Mouse (Mus musculus) ovary, adult 10 weeks (tissue): Measurements from ENCODE around the gene Ifit1bl2. TPM values are rescaled to one million over a fixed set of nuclear protein-coding genes. Genes with fewer than 3 reads are reported as not detected.

Source experiments
- polyA plus RNA-seq: library from polyadenylated mRNA; stranded (reverse); fragments of 350-450 nt; fragmentation: Illumina TruSeq; extraction: RNeasy Lipid Tissue Mini Kit (QIAGEN cat#74804); gene quantifications from one replicate; pipeline ENCODE4 v1.2.3, GENCODE M21; 2014

Ifit1bl2 gene
- polyA plus RNA-seq: 12.5 TPM

DNA sequence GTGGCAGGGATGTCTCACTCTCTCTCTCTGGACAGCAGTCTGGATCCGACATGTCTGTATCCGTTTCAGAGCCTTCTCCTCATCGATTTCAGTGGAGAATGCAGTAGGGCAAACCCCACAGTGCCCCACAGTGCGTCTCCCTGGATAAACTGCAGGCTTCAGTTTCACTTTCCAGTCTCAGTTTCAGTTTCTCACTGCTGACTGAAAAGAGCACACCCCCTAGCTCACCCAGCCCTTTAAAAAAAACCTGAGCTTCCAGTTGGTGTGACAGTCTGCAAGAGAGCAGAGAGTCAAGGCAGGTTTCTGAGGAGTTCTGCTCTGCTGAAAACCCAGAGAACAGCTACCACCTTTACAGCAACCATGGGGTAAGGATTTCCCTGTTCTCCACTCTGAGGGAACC lies at the start of gene Ifit1bl2, which contains the start of gene Ifit1:
Gene Ifit1bl2 (minus strand): TSS at position 121 of the 400 bp plus-strand sequence.
Gene Ifit1 (plus strand): TSS at position 249 of the 400 bp plus-strand sequence.

DNA sequence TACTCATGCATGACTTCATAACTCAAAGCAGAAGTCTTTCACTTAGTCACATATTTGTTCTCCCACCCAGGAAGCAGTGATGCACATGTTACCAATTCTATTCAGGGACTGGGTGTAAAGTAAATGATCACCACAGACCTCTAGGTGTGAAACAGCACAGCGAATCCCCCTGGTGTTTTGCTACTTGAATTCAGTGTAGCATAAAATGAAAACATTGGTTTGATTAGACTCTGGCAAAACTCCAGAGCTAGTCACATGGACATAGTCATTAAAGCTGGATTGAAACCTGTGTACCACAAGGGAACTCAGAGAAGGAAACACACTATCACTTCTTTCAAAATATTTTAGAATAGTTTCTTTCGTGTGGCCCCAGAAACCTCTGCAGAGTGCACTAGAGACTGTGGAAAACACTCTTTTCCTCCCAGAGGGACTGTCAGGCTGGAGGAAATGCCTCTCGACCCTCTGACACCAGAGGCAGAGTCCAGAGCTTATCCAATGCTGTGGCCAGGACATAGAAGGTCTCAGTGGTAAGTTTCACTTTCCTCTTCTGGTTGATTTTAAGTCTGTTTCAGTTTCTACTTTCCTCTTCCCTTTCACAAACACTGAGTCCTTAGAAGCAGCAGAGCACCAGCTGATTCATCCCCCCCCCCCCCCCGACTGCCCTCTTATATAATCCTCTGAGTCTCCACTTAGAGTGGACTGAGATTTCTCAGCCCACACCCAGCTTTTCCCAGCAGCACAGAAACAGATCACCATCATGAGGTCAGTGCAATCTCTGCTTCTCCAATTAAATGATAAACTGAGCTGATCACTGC lies 33.1 kb downstream of the Ifit1bl2 start, which contains the start of gene Ifit3b:
Gene Ifit3b (plus strand): TSS at position 734 of the 815 bp plus-strand sequence.

DNA sequence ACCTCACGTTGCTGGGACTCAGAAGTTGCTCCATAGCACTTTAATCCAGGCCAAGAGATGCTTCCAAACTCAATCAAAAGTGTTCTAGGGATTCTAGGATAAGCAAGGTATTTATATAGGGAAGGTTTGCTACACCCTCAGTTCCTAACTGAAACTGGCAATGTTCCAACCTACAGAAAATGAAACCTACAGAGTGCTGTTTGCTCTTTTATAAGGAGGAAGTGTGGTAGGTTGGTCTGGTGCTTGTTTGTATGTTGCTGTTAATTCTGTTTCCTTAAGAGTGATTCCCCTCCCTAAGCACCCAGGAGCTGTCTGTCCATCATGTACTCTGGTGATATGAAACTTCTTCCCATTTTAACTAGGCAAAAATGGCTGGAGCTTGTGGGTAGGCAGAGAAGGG lies 38.7 kb downstream of the Ifit1bl2 start, which contains the start of gene Ifit1bl1:
Gene Ifit1bl1 (minus strand): TSS at position 69 of the 400 bp plus-strand sequence.

DNA sequence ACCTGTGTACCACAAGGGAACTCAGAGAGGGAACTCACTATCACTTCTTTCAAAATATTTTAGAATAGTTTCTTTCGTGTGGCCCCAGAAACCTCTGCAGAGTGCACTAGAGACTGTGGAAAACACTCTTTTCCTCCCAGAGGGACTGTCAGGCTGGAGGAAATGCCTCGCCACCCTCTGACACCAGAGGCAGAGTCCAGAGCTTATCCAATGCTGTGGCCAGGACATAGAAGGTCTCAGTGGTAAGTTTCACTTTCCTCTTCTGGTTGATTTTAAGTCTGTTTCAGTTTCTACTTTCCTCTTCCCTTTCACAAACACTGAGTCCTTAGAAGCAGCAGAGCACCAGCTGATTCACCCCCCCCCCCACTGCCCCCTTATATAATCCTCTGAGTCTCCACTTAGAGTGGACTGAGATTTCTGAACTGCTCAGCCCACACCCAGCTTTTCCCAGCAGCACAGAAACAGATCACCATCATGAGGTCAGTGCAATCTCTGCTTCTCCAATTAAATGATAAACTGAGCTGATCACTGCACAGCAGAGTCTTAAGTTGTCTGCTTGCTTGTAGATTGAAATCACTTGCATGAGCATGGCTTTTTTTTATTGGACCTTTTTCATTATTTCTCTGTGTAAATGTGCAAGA lies 57.3 kb downstream of the Ifit1bl2 start, which contains the start of gene Ifit3:
Gene Ifit3 (plus strand): TSS at position 406 of the 641 bp plus-strand sequence.

Other genes starting within 250 kb of the Ifit1bl2 start
- 1.1 TPM for gene Ch25h, start 165.6 kb downstream of the Ifit1bl2 start, polyA plus RNA-seq
- 101 TPM for gene Lipa, start 113.3 kb downstream of the Ifit1bl2 start, polyA plus RNA-seq
- gene Ifit2, start 90.0 kb downstream of the Ifit1bl2 start, polyA plus RNA-seq: 17.5 TPM
- gene Ifit3, start 57.2 kb downstream of the Ifit1bl2 start, polyA plus RNA-seq: 8.6 TPM
- 2.8 TPM for gene Ifit1bl1, start 38.8 kb downstream of the Ifit1bl2 start, polyA plus RNA-seq
- 3.3 TPM for gene Ifit3b, start 32.8 kb downstream of the Ifit1bl2 start, polyA plus RNA-seq
- gene Ifit1, start 128 bp upstream of the Ifit1bl2 start, polyA plus RNA-seq: 12.6 TPM
- gene Slc16a12, start 106.5 kb upstream of the Ifit1bl2 start, polyA plus RNA-seq: 1.4 TPM
- 310 TPM for gene Pank1, start 238.7 kb upstream of the Ifit1bl2 start, polyA plus RNA-seq